Mouse (Mus musculus) stomach, embryonic 15.5 days (tissue): ENCODE results near the gene Foxn3. TPM values are rescaled to one million over a fixed set of nuclear protein-coding genes. Genes with fewer than 3 reads are reported as not detected.

Experiments used
- ATAC-seq: fragments of 200-750 bp; cut with Nextera tagmentation; 2 replicates; pipeline ENCODE4 v1.8.0; 2017; ENCODE audit warnings: low read depth, moderate number of reproducible peaks, moderate TSS enrichment; ENCODE audit not compliant: insufficient read depth, low FRiP score
- H3K27ac ChIP-seq: fragments of 300-500 bp; sonication (generic); 2 replicates; pipeline ENCODE4 v1.5.1; 2015; ENCODE audit warnings: mild to moderate bottlenecking, inconsistent platforms
- H3K27me3 ChIP-seq: fragments of 300-500 bp; sonication (generic); replicated peaks from 2 replicates; pipeline ENCODE4 v1.6.1; 2015; ENCODE audit warnings: inconsistent platforms
- H3K36me3 ChIP-seq: fragments of 300-500 bp; sonication (generic); 2 replicates; pipeline ENCODE4 v1.6.1; 2015; ENCODE audit warnings: inconsistent platforms
- H3K4me1 ChIP-seq: fragments of 300-500 bp; sonication (generic); 2 replicates; pipeline ENCODE4 v1.6.1; 2015; ENCODE audit warnings: inconsistent platforms
- H3K4me2 ChIP-seq: fragments of 300-500 bp; sonication (generic); 2 replicates; pipeline ENCODE4 v1.6.1; 2015; ENCODE audit warnings: mild to moderate bottlenecking, inconsistent platforms
- H3K4me3 ChIP-seq: fragments of 300-500 bp; sonication (generic); replicated peaks from 2 replicates; pipeline ENCODE4 v1.5.1; 2015; ENCODE audit warnings: inconsistent platforms
- H3K9ac ChIP-seq: fragments of 300-500 bp; sonication (generic); 2 replicates; pipeline ENCODE4 v1.6.1; 2015; ENCODE audit warnings: inconsistent platforms
- H3K9me3 ChIP-seq: fragments of 300-500 bp; sonication (generic); 2 replicates; pipeline ENCODE4 v1.6.1; 2016; ENCODE audit warnings: inconsistent platforms
- WGBS: fragments of 180-500 bp; shearing (Covaris S2); methylation state at CpG from one replicate; pipeline ENCODE4 v1.1.7; 2015; 5-methylcytosine and 5-hydroxymethylcytosine counted together
- polyA plus RNA-seq: library from polyadenylated mRNA; unstranded; fragments of >200 nt; fragmentation: Nextera tagmentation; extraction: Ambion mirVana; gene quantifications from 2 replicates; pipeline ENCODE4 v1.2.1, GENCODE M21; 2015

Foxn3 gene
- polyA plus RNA-seq, 1 experiment from 2014 or later, result 58.0 TPM

DNA sequence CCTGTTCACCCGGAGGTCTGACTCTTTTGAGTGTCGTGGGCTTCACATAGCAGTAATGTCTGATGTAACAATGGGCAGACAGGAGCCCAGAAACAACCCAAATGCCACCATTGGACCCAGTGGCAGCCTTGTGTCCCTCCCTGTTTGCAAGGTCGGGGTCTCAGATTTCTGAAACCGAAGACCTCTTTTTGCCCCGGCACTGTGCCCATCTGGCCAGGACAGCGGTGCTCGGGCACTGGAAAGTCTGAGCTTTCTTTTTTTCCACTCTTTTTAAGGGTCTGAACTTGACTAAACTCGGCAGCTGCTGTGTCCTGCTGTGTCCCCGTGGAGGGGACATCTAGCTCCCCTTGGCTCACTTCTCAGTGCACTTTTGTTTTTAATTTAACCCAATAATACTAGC is 109.0 kb downstream of the Foxn3 start:
- Histone ChIP-seq H3K9me3 (no peaks in the 10 kb centered on the region), H3K9ac (no peak overlapping the region), H3K4me2 (no peak overlapping the region), H3K27me3 (no peaks in the 10 kb centered on the region), H3K4me1 (0 out of 2 replicates have a peak, but pooled peaks cover 8% of the 10 kb centered on the region), H3K36me3 (no peaks in the 10 kb centered on the region), H3K4me3 (no peak overlapping the region), H3K27ac (no peak overlapping the region)
- ATAC-seq, result no peak
- WGBS, result 81% methylated on average over 9 of the region's 9 CpGs

DNA sequence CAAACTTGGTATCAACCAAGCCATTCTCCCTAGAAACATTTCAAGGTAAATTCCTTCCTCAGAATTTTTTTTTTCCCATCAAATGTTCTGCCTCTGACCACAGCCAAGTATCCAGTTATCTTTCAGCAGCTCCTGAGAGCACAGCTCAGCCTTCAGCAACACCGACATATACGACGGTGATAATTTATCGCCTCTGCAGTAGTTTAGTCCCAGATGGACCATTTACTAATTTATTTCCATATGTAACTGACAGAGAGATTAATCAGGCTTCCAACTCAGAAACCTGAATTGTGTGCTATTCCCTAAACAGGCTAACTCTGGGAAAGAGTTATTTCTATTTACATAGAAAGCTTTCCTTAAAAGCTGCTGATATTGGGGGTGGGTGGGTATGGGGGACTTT is 109.6 kb downstream of the Foxn3 start:
- 49% methylated on average over 4 of the region's 4 CpGs for WGBS
- ATAC-seq, result no peak
- Histone ChIP-seq H3K36me3 (no peaks in the 10 kb centered on the region), H3K4me1 (0 out of 2 replicates have a peak, but pooled peaks cover 8% of the 10 kb centered on the region), H3K9ac (no peak overlapping the region), H3K9me3 (no peaks in the 10 kb centered on the region), H3K4me2 (no peak overlapping the region), H3K4me3 (no peak overlapping the region), H3K27ac (no peak overlapping the region), H3K27me3 (no peaks in the 10 kb centered on the region)

DNA sequence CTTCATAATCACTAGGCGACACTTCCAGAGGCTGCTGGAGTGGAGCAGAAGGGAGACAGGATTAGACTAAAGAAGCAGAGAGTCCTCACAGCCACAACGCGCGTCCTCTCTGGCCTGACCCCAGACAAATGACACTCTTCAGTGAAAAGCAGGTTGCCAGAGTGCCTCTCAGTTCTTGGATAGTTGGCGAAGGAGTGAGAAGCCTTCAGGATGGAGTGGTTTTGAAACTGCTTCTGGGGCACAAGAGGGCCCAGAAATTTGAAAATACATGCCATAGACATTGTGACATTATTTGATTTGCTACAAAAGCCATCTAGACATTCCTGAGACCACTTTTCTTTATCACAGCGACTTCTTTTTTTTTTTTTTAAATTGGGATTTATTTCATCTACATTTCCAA is 113.3 kb downstream of the Foxn3 start:
- H3K4me1 ChIP-seq, result no peaks in the 10 kb centered on the region
- H3K27me3 ChIP-seq, result no peaks in the 10 kb centered on the region
- no peak for ATAC-seq
- no peak overlapping the region for H3K4me3 ChIP-seq
- no peak overlapping the region for H3K9ac ChIP-seq
- no peak overlapping the region for H3K27ac ChIP-seq
- no peak overlapping the region for H3K4me2 ChIP-seq
- H3K9me3 ChIP-seq, result no peaks in the 10 kb centered on the region
- WGBS, result 94% methylated on average over 6 of the region's 6 CpGs
- H3K36me3 ChIP-seq, result no peaks in the 10 kb centered on the region

DNA sequence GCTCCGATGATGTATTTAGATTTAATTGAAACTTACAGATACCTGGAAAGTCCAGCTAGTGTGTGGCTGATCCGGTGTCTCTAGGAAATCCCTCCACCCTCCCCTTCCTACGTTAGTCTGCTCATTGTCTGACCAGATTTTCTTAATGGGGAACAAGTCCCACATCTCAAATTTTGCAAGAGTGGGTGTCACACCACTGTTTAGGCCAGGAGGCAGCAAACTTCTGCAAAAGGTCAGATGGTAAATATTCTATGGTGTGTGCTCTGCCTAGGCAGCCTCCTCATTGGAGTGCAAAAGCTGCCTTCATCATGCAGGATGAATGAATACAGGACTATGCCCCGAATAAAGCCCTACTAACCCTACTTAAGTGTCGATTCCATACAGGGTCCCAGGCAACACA is 115.6 kb downstream of the Foxn3 start:
- 84% methylated on average over 5 of the region's 5 CpGs for WGBS
- no peak overlapping the region for H3K4me2 ChIP-seq
- no peak overlapping the region for H3K9ac ChIP-seq
- H3K4me1 ChIP-seq, result no peaks in the 10 kb centered on the region
- H3K27me3 ChIP-seq, result no peaks in the 10 kb centered on the region
- no peak overlapping the region for H3K4me3 ChIP-seq
- no peak for ATAC-seq
- no peaks in the 10 kb centered on the region for H3K36me3 ChIP-seq
- H3K27ac ChIP-seq, result no peak overlapping the region
- no peaks in the 10 kb centered on the region for H3K9me3 ChIP-seq

DNA sequence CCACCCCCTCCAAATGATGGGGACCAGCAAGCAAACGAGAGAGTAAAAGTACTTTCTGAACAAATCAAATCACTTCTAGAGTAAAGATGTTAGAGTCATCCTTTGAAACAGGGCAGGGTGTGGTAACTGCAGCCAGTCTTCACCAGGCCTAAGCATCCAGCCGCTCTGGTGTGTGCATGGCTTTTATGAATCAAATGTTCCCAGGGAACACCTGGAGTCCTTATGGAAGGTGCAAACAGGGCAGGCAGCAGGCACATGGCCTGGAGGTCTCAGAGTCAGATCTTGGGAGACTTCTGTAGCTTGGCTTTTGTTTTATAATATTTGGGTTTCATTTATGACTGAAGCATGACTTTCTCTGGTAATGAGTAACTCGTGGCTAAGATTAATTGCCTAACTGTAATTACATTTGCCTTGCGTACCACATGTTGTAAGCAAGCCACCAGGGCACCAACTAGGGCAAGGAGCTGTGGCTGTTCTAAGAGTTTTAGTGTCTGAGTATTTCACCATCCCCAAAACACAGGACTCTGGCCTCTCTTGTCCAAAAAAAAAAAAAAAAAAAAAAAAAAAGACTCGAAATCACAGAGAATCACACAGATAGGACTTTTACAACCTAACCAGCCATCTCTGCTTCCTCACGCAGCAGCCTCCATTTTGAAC is 118.2 kb downstream of the Foxn3 start:
- H3K4me2 ChIP-seq, result no peak overlapping the region
- 65% methylated on average over 6 of the region's 6 CpGs for WGBS

DNA sequence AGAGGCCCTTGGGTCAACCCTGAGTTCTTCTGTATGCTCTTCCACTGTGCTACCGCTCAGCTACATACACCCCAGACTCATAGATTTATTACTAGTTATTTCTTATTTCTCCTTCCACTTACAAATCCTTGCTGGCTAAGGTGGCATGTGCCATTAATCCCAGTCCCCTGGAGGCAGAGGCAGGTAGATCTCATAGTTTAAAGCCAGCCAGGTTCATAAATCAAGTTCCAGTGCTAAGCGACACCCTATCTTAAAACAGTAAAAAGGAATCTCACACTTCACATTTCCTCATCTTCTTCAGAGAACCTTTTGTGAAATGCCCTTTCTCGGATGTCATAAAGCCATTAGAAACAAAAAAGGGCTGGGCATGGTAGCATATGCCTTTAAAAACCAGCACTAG is 120.6 kb downstream of the Foxn3 start:
- 88% methylated on average over 3 of the region's 3 CpGs for WGBS

More for the DNA sequence above, 118.2 kb downstream of the Foxn3 start:
- H3K36me3 ChIP-seq, result no peaks in the 10 kb centered on the region
- H3K27me3 ChIP-seq, result no peaks in the 10 kb centered on the region
- ATAC-seq, result no peak
- no peak overlapping the region for H3K27ac ChIP-seq
- H3K9me3 ChIP-seq, result no peaks in the 10 kb centered on the region
- H3K9ac ChIP-seq, result no peak overlapping the region
- no peaks in the 10 kb centered on the region for H3K4me1 ChIP-seq
- no peak overlapping the region for H3K4me3 ChIP-seq

DNA sequence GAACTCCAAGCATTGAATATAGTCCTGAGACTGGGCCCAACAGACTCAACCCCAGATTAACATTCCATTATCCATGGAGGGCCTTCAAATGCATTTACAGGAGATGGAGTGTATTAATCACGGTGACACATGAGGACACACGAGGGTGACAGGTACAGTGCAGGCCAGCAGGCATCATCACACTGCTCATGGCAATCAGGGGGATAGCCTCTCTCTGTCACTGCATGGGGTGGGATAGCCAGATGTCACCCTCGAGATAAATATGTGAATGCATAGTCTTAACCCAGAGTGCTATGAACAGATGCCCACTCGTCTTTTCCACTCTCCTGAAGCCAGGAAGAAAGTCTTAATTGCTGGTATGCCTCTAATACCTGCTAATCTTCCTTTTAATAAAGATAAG is 122.4 kb downstream of the Foxn3 start:
- no peak overlapping the region for H3K4me2 ChIP-seq
- H3K27me3 ChIP-seq, result no peaks in the 10 kb centered on the region
- H3K4me1 ChIP-seq, result no peaks in the 10 kb centered on the region
- no peak overlapping the region for H3K4me3 ChIP-seq
- no peak overlapping the region for H3K9ac ChIP-seq
- WGBS, result 74% methylated on average over 4 of the region's 4 CpGs
- no peaks in the 10 kb centered on the region for H3K36me3 ChIP-seq
- ATAC-seq, result no peak
- no peak overlapping the region for H3K27ac ChIP-seq
- H3K9me3 ChIP-seq, result no peaks in the 10 kb centered on the region

More for the DNA sequence above, 120.6 kb downstream of the Foxn3 start:
- no peaks in the 10 kb centered on the region for H3K4me1 ChIP-seq
- no peak for ATAC-seq
- H3K27ac ChIP-seq, result no peak overlapping the region
- no peaks in the 10 kb centered on the region for H3K9me3 ChIP-seq
- H3K9ac ChIP-seq, result no peak overlapping the region
- H3K4me2 ChIP-seq, result no peak overlapping the region
- no peaks in the 10 kb centered on the region for H3K27me3 ChIP-seq
- H3K4me3 ChIP-seq, result no peak overlapping the region
- H3K36me3 ChIP-seq, result no peaks in the 10 kb centered on the region

DNA sequence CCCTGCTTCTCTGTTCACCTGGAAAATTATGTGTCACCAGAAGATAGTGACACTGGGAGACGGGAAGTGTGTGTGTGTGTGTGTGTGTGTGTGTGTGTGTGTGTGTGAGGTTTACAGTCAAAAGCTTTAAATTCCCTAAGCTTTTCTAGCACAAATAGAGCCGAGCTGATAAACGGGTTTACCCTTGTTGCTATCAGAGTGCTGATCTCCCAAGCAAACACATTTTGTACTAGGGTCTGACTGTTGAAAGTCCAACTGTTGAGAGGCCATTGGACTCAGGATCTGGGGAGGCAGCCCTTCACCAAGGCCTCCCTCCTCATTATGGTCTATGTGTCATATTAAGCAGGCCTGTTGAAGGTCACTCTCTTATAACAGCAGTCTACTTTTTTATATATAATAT is 123.4 kb downstream of the Foxn3 start:
- no peaks in the 10 kb centered on the region for H3K9me3 ChIP-seq
- H3K27ac ChIP-seq, result no peak overlapping the region
- H3K27me3 ChIP-seq, result no peaks in the 10 kb centered on the region
- no peaks in the 10 kb centered on the region for H3K36me3 ChIP-seq
- no peak overlapping the region for H3K4me2 ChIP-seq
- no peaks in the 10 kb centered on the region for H3K4me1 ChIP-seq
- 68% methylated on average over 3 of the region's 3 CpGs for WGBS
- peak; percentile 78 for ATAC-seq
- H3K9ac ChIP-seq, result no peak overlapping the region
- H3K4me3 ChIP-seq, result no peak overlapping the region

DNA sequence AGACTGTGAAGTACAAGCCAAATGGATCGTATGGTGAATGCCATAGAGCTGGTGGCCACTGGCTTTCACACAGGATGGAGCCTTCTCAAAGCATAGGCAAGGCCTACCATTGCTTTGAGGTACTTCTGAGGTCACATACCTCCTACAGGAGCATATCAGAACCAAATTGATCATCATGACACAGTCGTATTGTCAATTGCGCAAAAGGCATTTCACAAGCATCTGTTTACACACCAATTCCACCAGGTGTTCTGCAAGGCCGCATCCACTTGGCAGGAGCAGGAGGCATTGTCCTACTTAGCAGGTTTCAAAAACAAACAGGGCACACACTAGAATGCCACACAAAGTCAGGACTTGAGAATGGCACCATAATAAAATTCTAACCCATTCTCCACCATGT is 128.2 kb downstream of the Foxn3 start:
- no peaks in the 10 kb centered on the region for H3K9me3 ChIP-seq
- no peak overlapping the region for H3K27ac ChIP-seq
- no peaks in the 10 kb centered on the region for H3K36me3 ChIP-seq
- WGBS, result 87% methylated on average over 4 of the region's 4 CpGs
- no peak for ATAC-seq
- no peak overlapping the region for H3K4me2 ChIP-seq
- no peak overlapping the region for H3K9ac ChIP-seq
- no peaks in the 10 kb centered on the region for H3K4me1 ChIP-seq
- no peak overlapping the region for H3K4me3 ChIP-seq
- H3K27me3 ChIP-seq, result no peaks in the 10 kb centered on the region

DNA sequence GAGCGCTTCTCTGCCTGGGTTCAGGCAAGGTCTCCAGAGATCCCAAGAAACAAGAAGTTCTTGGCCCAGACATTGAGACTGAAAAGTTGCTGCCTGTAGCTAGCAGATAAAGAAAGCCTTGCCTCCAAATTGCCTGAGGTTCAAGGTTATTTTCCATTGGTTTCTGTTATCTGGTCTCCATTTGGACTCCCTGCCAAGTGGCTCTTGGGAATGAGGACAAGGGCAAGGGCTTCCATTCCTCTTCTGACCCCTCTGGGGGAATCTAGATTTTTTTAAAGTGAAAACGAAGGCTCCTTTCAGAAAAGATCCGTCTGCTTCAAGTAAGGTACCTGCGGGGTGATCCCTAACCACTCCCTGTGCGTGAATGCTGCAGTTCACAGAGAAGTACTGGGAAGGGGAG is 130.0 kb downstream of the Foxn3 start:
- WGBS, result 85% methylated on average over 5 of the region's 5 CpGs
- Histone ChIP-seq H3K27ac (no peak overlapping the region), H3K4me3 (no peak overlapping the region), H3K36me3 (no peaks in the 10 kb centered on the region), H3K9me3 (no peaks in the 10 kb centered on the region), H3K27me3 (no peaks in the 10 kb centered on the region), H3K4me2 (no peak overlapping the region), H3K9ac (no peak overlapping the region), H3K4me1 (no peaks in the 10 kb centered on the region)
- ATAC-seq, result no peak

DNA sequence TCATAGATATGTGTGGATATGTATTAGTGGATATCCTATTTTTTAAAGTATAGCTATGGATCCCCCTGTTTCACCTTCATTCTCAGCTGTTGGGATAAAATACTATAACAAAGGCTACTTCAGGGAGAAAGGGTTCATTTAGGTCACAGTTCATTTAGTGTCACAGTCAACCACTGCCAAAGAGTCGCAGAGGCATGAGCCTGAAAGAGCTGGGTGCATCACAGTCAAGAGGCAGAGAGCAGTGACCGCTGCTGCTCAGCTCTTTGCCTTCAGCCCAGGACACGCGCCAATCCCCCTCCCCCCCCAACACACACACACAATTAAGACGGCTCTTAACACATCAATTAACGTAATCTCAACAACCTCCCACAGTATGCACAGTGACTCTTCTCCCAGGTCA is 131.8 kb downstream of the Foxn3 start:
- Histone ChIP-seq H3K27ac (no peak overlapping the region), H3K36me3 (no peaks in the 10 kb centered on the region), H3K9ac (no peak overlapping the region), H3K27me3 (no peaks in the 10 kb centered on the region), H3K4me3 (no peak overlapping the region), H3K4me1 (no peaks in the 10 kb centered on the region), H3K9me3 (no peaks in the 10 kb centered on the region), H3K4me2 (no peak overlapping the region)
- 85% methylated on average over 6 of the region's 6 CpGs for WGBS
- ATAC-seq, result no peak

DNA sequence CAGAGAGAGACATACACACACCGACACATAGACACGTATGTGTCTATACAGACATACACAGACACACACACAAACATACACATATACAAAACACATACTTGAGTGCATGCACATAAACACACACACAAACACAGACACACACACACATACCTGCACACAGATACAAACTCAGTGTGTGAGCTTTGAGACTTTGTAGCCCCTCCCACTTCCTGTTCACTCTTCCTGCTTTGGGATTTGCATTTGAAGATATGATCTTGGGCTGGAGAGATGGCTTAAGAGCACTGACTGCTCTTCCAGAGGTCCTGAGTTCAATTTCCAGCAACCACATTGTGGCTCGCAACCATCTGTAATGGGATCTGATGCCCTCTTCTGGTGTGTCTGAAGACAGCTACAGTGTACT is 132.4 kb downstream of the Foxn3 start:
- Histone ChIP-seq H3K4me3 (no peak overlapping the region), H3K27ac (no peak overlapping the region), H3K9ac (no peak overlapping the region), H3K27me3 (no peaks in the 10 kb centered on the region), H3K9me3 (no peaks in the 10 kb centered on the region), H3K4me1 (no peaks in the 10 kb centered on the region), H3K36me3 (no peaks in the 10 kb centered on the region), H3K4me2 (no peak overlapping the region)
- 97% methylated on average over 3 of the region's 3 CpGs for WGBS
- no peak for ATAC-seq

DNA sequence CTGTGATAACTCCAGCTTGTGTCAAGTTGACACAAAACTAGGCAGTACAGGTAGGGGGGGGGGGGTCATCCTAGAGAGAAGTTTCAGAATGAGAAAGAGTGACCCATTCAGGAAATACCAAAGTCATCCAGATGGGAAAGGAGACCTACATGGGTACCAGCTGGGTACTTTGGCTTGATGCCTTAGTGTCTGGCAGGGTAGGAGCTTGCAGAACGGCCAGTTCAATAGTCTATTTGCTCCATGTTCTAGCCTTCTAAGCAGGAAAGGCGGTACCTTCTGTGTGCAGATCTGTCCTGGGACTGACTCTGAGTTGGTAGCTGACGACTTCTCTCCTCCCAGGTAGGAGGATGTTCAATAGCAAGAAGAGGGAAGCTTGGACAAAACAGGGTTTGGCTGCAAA is 134.3 kb downstream of the Foxn3 start:
- no peak overlapping the region for H3K27ac ChIP-seq
- H3K9me3 ChIP-seq, result no peaks in the 10 kb centered on the region
- H3K4me1 ChIP-seq, result no peaks in the 10 kb centered on the region
- H3K9ac ChIP-seq, result no peak overlapping the region
- no peak for ATAC-seq
- H3K36me3 ChIP-seq, result no peaks in the 10 kb centered on the region
- no peak overlapping the region for H3K4me3 ChIP-seq
- no peaks in the 10 kb centered on the region for H3K27me3 ChIP-seq
- 89% methylated on average over 3 of the region's 3 CpGs for WGBS
- no peak overlapping the region for H3K4me2 ChIP-seq
